Mouse (Mus musculus): ENCODE data around the gene Ccdc83. TPM values are rescaled to one million over a fixed set of nuclear protein-coding genes. Genes with fewer than 3 reads are reported as not detected.

Gene Ccdc83
- total and polyA plus RNA-seq, 2 experiments from 2014 or later: not detected

DNA sequence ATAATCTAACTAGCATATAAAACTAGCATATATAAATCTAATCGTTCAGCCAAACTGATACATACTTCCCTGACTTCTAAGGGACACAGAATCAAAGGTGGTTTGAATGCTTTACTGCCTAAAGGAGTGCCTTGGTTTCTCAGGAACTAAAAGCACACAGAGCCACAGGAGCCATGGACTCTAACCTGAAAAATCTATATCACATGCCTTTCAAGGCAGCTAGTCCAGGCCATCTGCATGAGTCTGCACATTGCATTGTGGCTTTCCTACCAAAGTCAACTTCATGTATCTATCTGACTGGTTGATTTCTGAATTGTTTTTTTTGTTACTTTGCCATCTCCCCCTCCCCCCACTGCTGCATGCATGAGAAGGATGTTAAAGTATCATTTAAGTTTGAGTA is 84.9 kb downstream of the Ccdc83 start:
- peaks cover 57% of the 10 kb centered on the region for H3K36me3 ChIP-seq (replicated peaks; ENCODE audit: control insufficient read depth, insufficient read depth, low read length)
- TF ChIP-seq EP300 (IDR thresholded peaks at IDR 0.05; ENCODE audit: low read depth) (no peak), CTCF (IDR thresholded peaks at IDR 0.05; ENCODE audit: low read depth) (no peak)
- 95% methylated on average over 1 of the region's 1 CpGs for WGBS

DNA sequence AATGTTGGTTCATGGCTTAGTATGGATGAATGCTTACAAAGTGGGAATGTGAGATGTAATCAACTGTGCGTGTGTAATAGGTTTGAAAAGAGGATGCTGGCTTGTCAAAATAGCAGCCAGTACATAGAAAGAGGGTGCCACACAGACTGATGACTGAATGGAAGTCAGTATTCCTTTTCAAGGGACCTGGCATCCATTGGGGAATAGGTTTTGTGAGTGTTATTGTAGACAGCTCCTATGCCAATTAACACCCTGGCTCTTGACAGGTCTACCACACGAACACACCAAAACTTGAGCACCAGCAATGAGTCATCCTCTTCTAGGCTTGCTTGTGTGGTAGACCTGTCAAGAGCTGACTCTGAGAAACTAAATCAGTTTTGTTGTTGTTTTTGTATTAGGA is 90.0 kb downstream of the Ccdc83 start:
- no peaks in the 10 kb centered on the region for H3K4me1 ChIP-seq (ENCODE audit: control insufficient read depth, insufficient read depth)
- no peak overlapping the region for H3K27ac ChIP-seq (ENCODE audit: low read depth)
- no peak overlapping the region for H3K4me2 ChIP-seq (ENCODE audit: low read depth, low read length)
- TF ChIP-seq CTCF (IDR thresholded peaks at IDR 0.05; ENCODE audit: low read depth): no peak
- no peak for TF ChIP-seq EP300 (IDR thresholded peaks at IDR 0.05; ENCODE audit: low read depth)
- no peaks in the 10 kb centered on the region for H3K27me3 ChIP-seq (ENCODE audit: control insufficient read depth, insufficient read depth, low read length)
- H3K9ac ChIP-seq (replicated peaks; ENCODE audit: low read depth, low read length): no peak overlapping the region
- peaks cover 62% of the 10 kb centered on the region for H3K36me3 ChIP-seq (replicated peaks; ENCODE audit: control insufficient read depth, insufficient read depth, low read length)
- H3K9me3 ChIP-seq (replicated peaks; ENCODE audit: control insufficient read depth, low read length): no peaks in the 10 kb centered on the region
- no peak for ATAC-seq (ENCODE audit: insufficient read depth, low read depth)
- DNase-seq (ENCODE audit: low spot score): no peak
- H3K4me3 ChIP-seq (ENCODE audit: low read depth, low read length): no peak overlapping the region
- WGBS: 80% methylated on average over 2 of the region's 2 CpGs

More for the DNA sequence above, 84.9 kb downstream of the Ccdc83 start:
- Histone ChIP-seq H3K27me3 (ENCODE audit: control insufficient read depth, insufficient read depth, low read length) (no peaks in the 10 kb centered on the region), H3K9ac (replicated peaks; ENCODE audit: low read depth, low read length) (no peak overlapping the region), H3K4me1 (ENCODE audit: control insufficient read depth, insufficient read depth) (no peaks in the 10 kb centered on the region), H3K4me2 (ENCODE audit: low read depth, low read length) (no peak overlapping the region), H3K9me3 (replicated peaks; ENCODE audit: control insufficient read depth, low read length) (no peaks in the 10 kb centered on the region), H3K27ac (ENCODE audit: low read depth) (no peak overlapping the region), H3K4me3 (ENCODE audit: low read depth, low read length) (no peak overlapping the region)
- DNase-seq (ENCODE audit: low spot score) (no peak), ATAC-seq (ENCODE audit: insufficient read depth, low read depth) (no peak)

Other genes with a start within 250 kb of the Ccdc83 start
- 169 and 208 TPM in 2 replicates for gene Picalm, start 135.6 kb downstream of the Ccdc83 start, total RNA-seq (2014; rRNA removed; ENCODE audit: low replicate concordance)
- 25.2 and 29.2 TPM in 2 replicates for gene Picalm, start 135.6 kb downstream of the Ccdc83 start, polyA plus RNA-seq (2015; fragmentation: Nextera tagmentation; extraction: Ambion mirVana)
- 4.6 and 7.0 TPM in 2 replicates for gene Sytl2, start 36.5 kb upstream of the Ccdc83 start, total RNA-seq (2014; rRNA removed; ENCODE audit: low replicate concordance)
- gene Sytl2, start 36.5 kb upstream of the Ccdc83 start, polyA plus RNA-seq (2015; fragmentation: Nextera tagmentation; extraction: Ambion mirVana): 8.0 and 8.7 TPM in 2 replicates
- not detected in 2 replicates for gene Ccdc89, start 160.8 kb upstream of the Ccdc83 start, total RNA-seq (2014; rRNA removed; ENCODE audit: low replicate concordance)
- 0.30 and 0.51 TPM in 2 replicates for gene Ccdc89, start 160.8 kb upstream of the Ccdc83 start, polyA plus RNA-seq (2015; fragmentation: Nextera tagmentation; extraction: Ambion mirVana)
- 49.3 and 55.3 TPM in 2 replicates for gene Crebzf, start 177.0 kb upstream of the Ccdc83 start, total RNA-seq (2014; rRNA removed; ENCODE audit: low replicate concordance)
- 10.6 and 11.3 TPM in 2 replicates for gene Crebzf, start 177.0 kb upstream of the Ccdc83 start, polyA plus RNA-seq (2015; fragmentation: Nextera tagmentation; extraction: Ambion mirVana)
- 82.2 and 107 TPM in 2 replicates for gene Tmem126a, start 191.5 kb upstream of the Ccdc83 start, total RNA-seq (2014; rRNA removed; ENCODE audit: low replicate concordance)
- 185 and 187 TPM in 2 replicates for gene Tmem126a, start 191.5 kb upstream of the Ccdc83 start, polyA plus RNA-seq (2015; fragmentation: Nextera tagmentation; extraction: Ambion mirVana)
- gene Tmem126b, start 210.2 kb upstream of the Ccdc83 start, total RNA-seq (2014; rRNA removed; ENCODE audit: low replicate concordance): 6.8 and 12.7 TPM in 2 replicates
- 30.6 and 35.7 TPM in 2 replicates for gene Tmem126b, start 210.2 kb upstream of the Ccdc83 start, polyA plus RNA-seq (2015; fragmentation: Nextera tagmentation; extraction: Ambion mirVana)
- 2.3 and 8.6 TPM in 2 replicates for gene Dlg2, start 210.9 kb upstream of the Ccdc83 start, total RNA-seq (2014; rRNA removed; ENCODE audit: low replicate concordance)
- 1.3 and 2.1 TPM in 2 replicates for gene Dlg2, start 210.9 kb upstream of the Ccdc83 start, polyA plus RNA-seq (2015; fragmentation: Nextera tagmentation; extraction: Ambion mirVana)

Data from heart, postnatal 0 days (tissue).